Mouse (Mus musculus): ENCODE measurements at regions not wholly inside any gene's neighbourhood (a gene's known extent, or its start where the extent isn't known, plus 50 kb on each side); places are given as distances from the start of the nearest gene placed in this dataset.

DNA sequence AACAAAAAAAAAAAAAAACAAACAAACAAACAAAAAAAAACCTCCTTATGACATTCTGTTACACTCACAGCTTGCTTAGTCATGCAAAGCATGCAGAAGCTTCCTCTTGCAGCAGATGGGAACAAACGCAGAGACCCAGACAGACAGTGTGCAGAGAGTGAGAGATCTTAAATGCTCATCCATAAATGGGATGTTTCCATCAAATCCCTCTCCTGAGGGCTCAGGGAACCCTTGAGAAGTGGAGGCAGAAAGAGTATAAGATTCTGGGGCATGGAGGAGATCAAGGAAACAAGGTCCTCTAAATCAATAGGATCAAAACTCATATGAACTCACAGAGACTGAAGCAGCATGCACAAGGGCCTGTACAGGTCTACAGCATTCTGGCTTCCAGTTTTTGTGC is 52.5 kb downstream of the Adm start:
- H3K4me1 ChIP-seq, result no peaks in the 10 kb centered on the region
- no peak overlapping the region for H3K27ac ChIP-seq
- no peaks in the 10 kb centered on the region for H3K36me3 ChIP-seq
- H3K4me3 ChIP-seq (replicated peaks), result no peak overlapping the region
- no peaks in the 10 kb centered on the region for H3K9me3 ChIP-seq
- H3K27me3 ChIP-seq (replicated peaks), result no peaks in the 10 kb centered on the region
- ATAC-seq (ENCODE audit: insufficient read depth, low FRiP score, low read depth), result no peak
- 70% methylated on average over 1 of the region's 1 CpGs for WGBS
- H3K4me2 ChIP-seq, result no peak overlapping the region
- H3K9ac ChIP-seq, result no peak overlapping the region

DNA sequence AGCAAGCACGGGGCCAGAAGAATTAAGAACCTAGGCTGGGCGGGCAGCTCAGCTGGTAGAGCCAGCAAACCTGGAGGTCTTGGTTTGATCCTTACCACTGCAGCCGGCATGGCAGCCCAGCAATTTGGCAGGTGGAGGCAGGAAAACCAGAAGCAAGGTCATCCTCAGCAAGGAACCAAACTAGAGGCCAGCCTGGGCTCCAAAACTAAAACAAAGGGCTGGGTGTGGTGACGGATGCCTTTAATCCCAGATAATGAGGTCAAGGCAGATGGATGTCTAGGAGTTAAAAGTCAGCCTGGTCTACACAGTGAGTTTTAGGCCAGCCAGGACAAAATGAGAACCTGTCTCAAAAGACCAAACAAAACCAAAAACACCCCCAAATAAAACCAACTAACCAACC is 55.5 kb downstream of the Adm start:
- H3K27ac ChIP-seq, result no peak overlapping the region
- H3K9me3 ChIP-seq, result no peaks in the 10 kb centered on the region
- no peaks in the 10 kb centered on the region for H3K4me1 ChIP-seq
- H3K27me3 ChIP-seq (replicated peaks), result no peaks in the 10 kb centered on the region
- H3K4me3 ChIP-seq (replicated peaks), result no peak overlapping the region
- WGBS, result 67% methylated on average over 4 of the region's 4 CpGs
- no peak overlapping the region for H3K4me2 ChIP-seq
- ATAC-seq (ENCODE audit: insufficient read depth, low FRiP score, low read depth), result no peak
- no peak overlapping the region for H3K9ac ChIP-seq
- no peaks in the 10 kb centered on the region for H3K36me3 ChIP-seq

DNA sequence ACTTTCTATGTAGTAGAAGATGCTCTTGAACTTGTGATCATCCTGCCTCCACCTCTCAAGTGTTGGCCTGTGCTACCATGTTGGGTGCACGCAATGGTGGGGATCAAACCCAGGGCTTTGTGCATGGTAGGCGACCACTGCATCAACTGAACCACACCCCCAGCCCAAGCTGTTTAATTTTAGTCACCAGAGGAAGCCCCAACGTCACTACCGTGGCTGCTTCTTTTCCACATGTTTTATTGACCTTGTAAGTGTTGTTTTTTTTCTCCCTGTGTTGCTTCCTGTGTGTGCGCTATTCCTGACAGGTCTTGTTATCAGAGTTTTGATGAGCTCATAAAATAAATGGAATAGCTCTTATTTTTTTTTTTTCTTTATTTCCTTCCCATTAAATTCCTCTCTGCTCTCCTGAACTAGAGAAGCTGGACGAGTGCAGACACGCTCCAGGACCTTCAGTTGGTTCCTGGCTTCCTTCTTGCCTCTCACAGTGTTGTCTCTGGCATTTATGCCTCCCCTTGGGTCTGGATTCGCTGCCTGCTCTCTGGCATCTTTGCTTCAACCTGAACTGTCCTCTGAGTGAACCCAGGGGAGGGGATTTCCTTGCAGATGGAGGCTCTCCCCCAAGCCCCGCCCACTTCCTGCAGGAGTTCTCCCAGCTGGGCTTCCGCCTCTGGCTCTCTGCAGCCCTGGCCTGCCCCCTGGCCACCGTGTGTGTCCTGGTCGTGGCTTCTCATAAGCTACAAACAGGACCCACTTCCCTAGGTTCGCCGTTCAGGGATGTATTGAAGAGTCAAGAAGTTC is 61.6 kb downstream of the Adm start:
- H3K9ac ChIP-seq, result no peak overlapping the region
- no peak overlapping the region for H3K4me3 ChIP-seq (replicated peaks)
- H3K36me3 ChIP-seq, result no peaks in the 10 kb centered on the region
- H3K4me1 ChIP-seq, result peaks cover 15% of the 10 kb centered on the region; the same call in 1 of the 2 replicates
- 16% methylated on average over 14 of the region's 14 CpGs for WGBS
- H3K9me3 ChIP-seq, result no peaks in the 10 kb centered on the region
- H3K4me2 ChIP-seq, result peak overlapping the region; percentile 34
- peak overlapping the region; percentile 62 for H3K27ac ChIP-seq
- peak; percentile 89 for ATAC-seq (ENCODE audit: insufficient read depth, low FRiP score, low read depth)
- no peaks in the 10 kb centered on the region for H3K27me3 ChIP-seq (replicated peaks)

DNA sequence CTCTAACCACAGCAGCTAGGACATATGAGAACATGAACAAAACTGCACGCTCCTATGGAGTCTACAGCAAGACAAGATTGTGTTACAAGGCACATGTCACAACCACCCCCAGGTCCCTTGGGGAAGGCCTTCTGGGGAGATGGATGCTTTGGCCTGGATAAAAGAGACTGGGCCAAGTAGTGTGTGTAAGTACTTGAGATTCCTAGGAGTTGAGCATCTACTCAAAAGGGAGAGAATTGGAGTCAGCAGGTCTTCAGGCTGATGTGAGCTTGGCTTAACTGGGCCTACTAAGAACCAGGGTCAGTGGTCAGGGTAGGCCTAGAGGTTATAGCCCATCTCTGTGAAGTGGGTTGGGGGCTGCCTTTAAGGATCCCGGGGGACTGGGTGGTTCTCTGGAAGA is 62.8 kb downstream of the Adm start:
- WGBS, result 81% methylated on average over 2 of the region's 2 CpGs
- no peak for ATAC-seq (ENCODE audit: insufficient read depth, low FRiP score, low read depth)
- no peak overlapping the region for H3K9ac ChIP-seq

DNA sequence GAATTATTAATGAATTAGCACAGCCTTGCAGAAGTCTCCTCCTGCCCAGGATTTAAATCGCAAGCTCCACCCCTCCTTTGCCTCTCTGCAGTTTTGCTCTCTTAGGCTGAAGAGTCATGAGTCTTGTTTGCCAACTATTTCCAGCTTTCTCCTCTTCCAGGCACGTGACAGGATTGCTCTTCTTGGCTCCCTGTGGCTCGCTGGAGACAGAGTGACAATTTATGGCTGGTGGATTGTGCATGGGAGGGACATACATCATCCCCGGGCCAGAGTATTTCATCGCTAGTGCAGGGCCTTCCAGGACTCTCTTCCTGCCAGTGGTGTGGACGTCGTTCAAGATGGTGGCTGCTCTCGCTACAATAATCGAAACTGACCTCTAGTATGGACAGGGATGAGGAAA is 63.4 kb downstream of the Adm start:
- ATAC-seq (ENCODE audit: insufficient read depth, low FRiP score, low read depth), result no peak
- H3K9ac ChIP-seq, result no peak overlapping the region
- H3K27ac ChIP-seq, result no peak overlapping the region

More for the DNA sequence above, 62.8 kb downstream of the Adm start:
- no peak overlapping the region for H3K4me3 ChIP-seq (replicated peaks)
- no peaks in the 10 kb centered on the region for H3K9me3 ChIP-seq
- H3K27ac ChIP-seq, result no peak overlapping the region
- no peak overlapping the region for H3K4me2 ChIP-seq
- H3K36me3 ChIP-seq, result no peaks in the 10 kb centered on the region
- no peaks in the 10 kb centered on the region for H3K27me3 ChIP-seq (replicated peaks)
- peaks cover 15% of the 10 kb centered on the region; the same call in 1 of the 2 replicates for H3K4me1 ChIP-seq

DNA sequence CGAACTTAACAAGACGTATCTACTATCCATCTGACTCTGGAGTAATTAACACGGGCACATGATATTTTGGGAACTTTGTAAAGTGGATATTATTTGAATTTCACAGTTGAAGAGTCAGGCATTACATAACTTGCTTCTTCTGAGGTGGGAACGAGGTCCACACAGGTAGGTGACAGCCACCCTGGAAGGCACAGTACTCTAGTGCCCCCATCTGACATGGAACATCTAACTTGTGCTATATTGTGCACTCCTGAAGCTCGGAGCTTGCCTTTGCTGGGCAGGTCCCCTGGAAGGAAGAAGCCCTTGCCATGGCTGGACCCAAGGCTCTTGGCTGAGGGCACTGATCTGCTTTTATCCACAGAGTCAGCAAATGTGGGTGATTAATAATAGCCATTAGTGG is 66.8 kb downstream of the Adm start:
- Histone ChIP-seq H3K27ac (no peak overlapping the region), H3K9me3 (no peaks in the 10 kb centered on the region), H3K4me3 (replicated peaks) (no peak overlapping the region), H3K27me3 (replicated peaks) (no peaks in the 10 kb centered on the region), H3K4me2 (no peak overlapping the region), H3K9ac (no peak overlapping the region), H3K4me1 (0 out of 2 replicates have a peak, but pooled peaks cover 9% of the 10 kb centered on the region), H3K36me3 (no peaks in the 10 kb centered on the region)
- 82% methylated on average over 5 of the region's 5 CpGs for WGBS
- no peak for ATAC-seq (ENCODE audit: insufficient read depth, low FRiP score, low read depth)

More for the DNA sequence above, 63.4 kb downstream of the Adm start:
- Histone ChIP-seq H3K36me3 (no peaks in the 10 kb centered on the region), H3K4me2 (no peak overlapping the region), H3K4me1 (peaks cover 17% of the 10 kb centered on the region; the same call in 1 of the 2 replicates), H3K27me3 (replicated peaks) (no peaks in the 10 kb centered on the region), H3K9me3 (no peaks in the 10 kb centered on the region), H3K4me3 (replicated peaks) (no peak overlapping the region)
- WGBS, result 70% methylated on average over 9 of the region's 9 CpGs

DNA sequence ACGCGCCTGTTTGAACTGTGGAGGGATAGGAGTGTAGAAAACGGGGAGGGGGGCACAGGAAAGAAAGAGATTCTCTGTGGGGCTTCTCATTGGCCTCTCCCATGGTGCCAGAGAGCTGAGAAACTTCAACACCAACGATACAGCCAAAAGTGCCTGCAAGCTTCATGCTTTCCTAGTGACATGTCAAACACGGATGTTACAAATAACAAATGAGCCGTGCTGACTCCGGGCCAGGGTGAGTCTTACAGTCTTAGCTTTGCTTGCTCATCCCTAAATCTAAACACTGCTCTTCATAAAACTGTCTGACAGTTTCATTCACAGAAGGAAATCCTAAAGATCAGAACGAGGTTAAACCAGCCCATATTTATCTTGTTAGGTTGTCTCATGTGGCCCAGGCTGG is 68.3 kb downstream of the Adm start:
- no peak for ATAC-seq (ENCODE audit: insufficient read depth, low FRiP score, low read depth)
- WGBS, result 62% methylated on average over 8 of the region's 8 CpGs
- H3K9ac ChIP-seq, result no peak overlapping the region
- no peak overlapping the region for H3K27ac ChIP-seq
- H3K4me2 ChIP-seq, result no peak overlapping the region
- no peak overlapping the region for H3K4me3 ChIP-seq (replicated peaks)
- H3K9me3 ChIP-seq, result no peaks in the 10 kb centered on the region
- no peaks in the 10 kb centered on the region for H3K27me3 ChIP-seq (replicated peaks)
- H3K4me1 ChIP-seq, result 0 out of 2 replicates have a peak, but pooled peaks cover 2% of the 10 kb centered on the region
- no peaks in the 10 kb centered on the region for H3K36me3 ChIP-seq

DNA sequence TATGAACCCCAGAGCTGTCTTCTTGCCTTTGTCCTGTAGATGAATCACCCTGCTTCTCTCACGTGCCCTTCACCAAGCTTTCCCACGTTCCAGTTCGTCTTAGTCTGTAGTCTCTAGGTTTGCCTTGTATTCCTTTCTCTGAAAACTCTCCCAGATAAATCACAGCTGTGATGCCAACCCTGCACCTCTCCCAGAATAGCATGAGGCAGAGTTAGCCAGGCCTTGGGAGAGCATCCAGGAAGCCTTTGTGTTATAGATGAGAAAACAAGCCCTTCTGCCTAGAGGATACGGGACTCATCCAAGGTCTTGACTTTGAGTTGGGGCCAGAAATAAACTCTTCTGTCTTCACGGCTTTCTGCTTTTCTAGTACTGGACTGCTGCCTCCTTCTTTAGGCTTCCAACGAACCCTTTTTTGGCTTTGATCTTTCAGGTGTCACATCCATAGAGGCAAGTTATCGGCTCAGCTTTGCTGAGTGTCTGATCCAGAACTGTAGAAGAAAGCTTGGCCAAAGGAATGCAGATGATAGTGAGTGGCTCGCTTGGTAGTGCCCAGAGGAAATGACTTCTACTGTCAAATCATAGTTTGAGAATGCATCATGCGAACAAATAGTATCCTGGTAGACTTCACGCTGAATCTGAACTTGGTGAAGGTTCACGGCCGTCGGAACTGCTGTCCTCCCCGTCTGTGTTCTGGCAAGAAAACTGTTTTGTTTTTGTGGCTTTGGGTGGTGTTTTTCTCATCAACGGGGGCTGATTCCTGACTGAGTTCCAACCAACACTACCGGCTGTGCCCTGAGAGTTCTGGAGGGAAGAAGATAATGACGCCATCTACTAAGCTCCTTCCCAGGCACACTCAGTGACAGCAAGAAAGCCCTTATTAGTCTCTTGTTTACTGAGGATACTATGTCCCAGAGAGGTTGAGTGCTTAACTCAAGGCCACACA is 69.5 kb upstream of the Ampd3 start:
- no peak overlapping the region for H3K4me3 ChIP-seq (replicated peaks)
- no peaks in the 10 kb centered on the region for H3K9me3 ChIP-seq
- no peaks in the 10 kb centered on the region for H3K36me3 ChIP-seq
- H3K4me2 ChIP-seq, result no peak overlapping the region
- WGBS, result 81% methylated on average over 17 of the region's 17 CpGs
- no peaks in the 10 kb centered on the region for H3K27me3 ChIP-seq (replicated peaks)
- H3K4me1 ChIP-seq, result 0 out of 2 replicates have a peak, but pooled peaks cover 2% of the 10 kb centered on the region
- no peak overlapping the region for H3K9ac ChIP-seq
- no peak overlapping the region for H3K27ac ChIP-seq
- no peak for ATAC-seq (ENCODE audit: insufficient read depth, low FRiP score, low read depth)

DNA sequence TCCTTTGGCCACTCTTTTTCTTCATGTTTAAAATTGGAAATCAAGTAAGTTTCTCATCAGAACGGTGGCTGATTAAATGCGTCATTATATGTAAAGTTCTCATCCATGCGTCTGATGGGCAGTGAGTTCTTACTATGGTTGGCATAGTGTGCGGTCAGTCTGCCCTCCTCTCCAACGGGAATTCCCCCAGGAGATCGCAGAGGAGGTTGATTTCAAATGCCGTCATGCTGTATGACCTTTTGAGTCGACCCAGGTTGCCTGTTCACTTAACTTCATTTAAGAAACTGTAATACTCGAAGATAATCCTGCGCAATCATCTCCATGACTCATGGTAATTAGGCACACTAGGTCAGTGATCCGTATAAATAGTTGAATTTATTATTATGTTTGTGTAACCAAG is 68.4 kb upstream of the Ampd3 start:
- H3K27ac ChIP-seq, result no peak overlapping the region
- H3K4me1 ChIP-seq, result 0 out of 2 replicates have a peak, but pooled peaks cover 2% of the 10 kb centered on the region
- no peak for ATAC-seq (ENCODE audit: insufficient read depth, low FRiP score, low read depth)
- H3K9ac ChIP-seq, result no peak overlapping the region
- no peaks in the 10 kb centered on the region for H3K9me3 ChIP-seq
- no peak overlapping the region for H3K4me3 ChIP-seq (replicated peaks)
- H3K36me3 ChIP-seq, result no peaks in the 10 kb centered on the region
- 79% methylated on average over 11 of the region's 11 CpGs for WGBS
- no peaks in the 10 kb centered on the region for H3K27me3 ChIP-seq (replicated peaks)
- no peak overlapping the region for H3K4me2 ChIP-seq

DNA sequence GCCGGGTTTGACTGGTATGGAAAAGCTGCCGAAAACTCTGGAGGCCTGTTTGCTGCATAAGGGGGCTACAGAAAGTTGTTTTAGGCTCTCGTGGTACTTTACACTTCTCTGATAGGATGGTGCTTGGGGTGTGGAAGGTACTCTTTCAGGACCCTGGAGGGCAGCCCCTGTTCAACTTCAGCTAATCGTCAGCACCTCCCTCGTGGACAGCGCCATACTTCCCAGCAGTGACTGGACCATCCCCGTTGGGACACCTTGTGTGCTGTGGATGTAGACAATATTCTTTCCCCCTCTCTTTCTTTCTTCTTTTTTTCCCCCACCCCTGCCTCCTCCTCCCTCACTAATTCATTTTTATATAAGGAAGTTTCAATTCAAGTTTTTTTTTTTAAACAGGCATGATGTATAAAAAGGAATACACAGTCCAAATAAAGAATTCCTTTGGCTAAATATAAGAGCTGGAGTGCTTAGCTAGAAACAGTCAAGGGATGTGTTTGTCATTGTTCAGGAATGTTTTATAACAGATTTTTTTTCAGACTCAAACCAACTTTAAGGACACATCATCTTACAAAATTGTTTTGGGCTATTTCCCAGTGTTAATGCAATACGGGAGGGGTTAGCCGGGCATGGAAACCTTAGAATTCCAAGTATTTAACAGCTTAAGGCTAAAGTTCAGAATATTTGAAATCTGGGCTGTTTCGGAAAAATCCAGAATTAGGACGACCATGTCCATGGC is 66.2 kb upstream of the Ampd3 start:
- H3K36me3 ChIP-seq, result no peaks in the 10 kb centered on the region
- WGBS, result 56% methylated on average over 11 of the region's 11 CpGs
- no peaks in the 10 kb centered on the region for H3K9me3 ChIP-seq
- no peak overlapping the region for H3K4me2 ChIP-seq
- no peaks in the 10 kb centered on the region for H3K27me3 ChIP-seq (replicated peaks)
- no peak overlapping the region for H3K4me3 ChIP-seq (replicated peaks)
- no peak for ATAC-seq (ENCODE audit: insufficient read depth, low FRiP score, low read depth)
- no peaks in the 10 kb centered on the region for H3K4me1 ChIP-seq
- H3K27ac ChIP-seq, result no peak overlapping the region
- no peak overlapping the region for H3K9ac ChIP-seq

DNA sequence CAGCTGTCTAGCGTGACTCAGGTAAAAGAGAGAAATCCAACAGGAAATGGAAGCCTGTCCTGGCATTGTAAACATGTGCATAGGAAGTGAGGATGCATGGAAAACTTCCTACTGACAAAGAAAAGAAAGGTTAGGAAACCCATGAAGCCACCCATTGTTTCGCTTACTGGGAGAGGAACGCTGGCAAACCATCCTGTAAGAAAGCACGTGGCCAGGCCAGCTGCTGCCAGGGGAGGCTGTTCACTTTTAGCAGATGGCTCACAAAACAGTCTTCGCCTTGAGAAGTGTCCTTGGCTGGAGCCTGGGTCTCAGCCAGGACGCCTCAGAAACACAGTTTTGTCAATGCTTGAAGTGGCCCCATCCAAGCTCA is 65.6 kb upstream of the Ampd3 start:
- H3K4me2 ChIP-seq, result no peak overlapping the region
- H3K9ac ChIP-seq, result no peak overlapping the region
- no peaks in the 10 kb centered on the region for H3K9me3 ChIP-seq
- ATAC-seq (ENCODE audit: insufficient read depth, low FRiP score, low read depth), result no peak
- H3K4me3 ChIP-seq (replicated peaks), result no peak overlapping the region
- no peaks in the 10 kb centered on the region for H3K4me1 ChIP-seq
- WGBS, result 72% methylated on average over 6 of the region's 6 CpGs
- no peaks in the 10 kb centered on the region for H3K27me3 ChIP-seq (replicated peaks)
- no peak overlapping the region for H3K27ac ChIP-seq
- no peaks in the 10 kb centered on the region for H3K36me3 ChIP-seq
